Comparison of ENCODE assay signal across 11 mouse cellular contexts in the genomic region with DNA sequence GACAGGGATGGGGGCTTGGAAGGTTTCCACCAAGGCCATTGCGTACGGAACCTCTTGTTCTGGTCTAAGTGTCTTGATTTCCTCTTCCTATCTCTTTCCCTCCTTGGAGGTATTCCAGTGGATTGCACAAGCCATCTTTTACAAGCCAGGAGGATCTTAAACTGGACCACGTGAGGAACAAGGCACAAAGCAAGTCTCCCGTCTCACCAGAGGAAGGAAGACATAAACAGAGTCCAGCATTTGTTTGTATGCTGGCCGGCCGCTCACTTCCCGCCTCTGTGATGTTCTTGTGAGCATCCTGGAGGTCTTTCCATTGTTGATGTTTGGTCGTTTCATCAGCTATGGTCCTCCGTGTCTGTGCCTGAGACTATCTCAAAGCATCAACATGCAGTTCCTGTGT.
DNase-seq lines count a peak whose midpoint lies in the region; ATAC-seq and TF ChIP-seq lines count a peak whose summit lies in the region.
"Had no signal": no experiment of that assay in that cellular context is flagged by ENCODE, and none has a peak within 500 bp of the region (broad histone marks: within the 10 kb centered on the region; RNA-seq: fewer than 3 reads in every experiment).

No protein-coding gene starts in this region.

- H3K9me3 ChIP-seq in kidney, postnatal 0 days (replicated peaks; ENCODE audit: low read length) = no peaks in the 10 kb centered on the region
- no peaks in the 10 kb centered on the region for H3K9me3 ChIP-seq in kidney, embryonic 14.5 days (ENCODE audit: control insufficient read depth, low read length)
- no peaks in the 10 kb centered on the region for H3K9me3 ChIP-seq in midbrain, embryonic 14.5 days (ENCODE audit: control insufficient read depth, low read length)
- H3K9me3 ChIP-seq: heart, embryonic 13.5 days; liver, embryonic 15.5 days had no signal

- no peak overlapping the region for H3K27ac ChIP-seq in kidney, postnatal 0 days
- H3K27ac ChIP-seq in kidney, embryonic 14.5 days (ENCODE audit: low read depth, low read length) = no peak overlapping the region
- H3K27ac ChIP-seq in midbrain, embryonic 14.5 days (replicated peaks; ENCODE audit: low read depth, low read length) = no peak overlapping the region
- H3K27ac ChIP-seq: heart, embryonic 13.5 days; liver, embryonic 15.5 days had no signal

- peak; percentile 29 for DNase-seq in kidney, postnatal 0 days (ENCODE audit: low spot score)
- peak; percentile 52 to 67 for DNase-seq in heart, adult 9 months (ENCODE audit: low spot score in 2 of 2)
- DNase-seq in kidney, postnatal 25 days = peak; percentile 18 to 54
- peak; percentile 42 for DNase-seq in skeletal muscle tissue, adult 2 months (ENCODE audit: low read depth, low spot score)
- no peak for DNase-seq in B cell, adult 2 months
- no peak for DNase-seq in midbrain, embryonic 14.5 days
- DNase-seq: cerebellum, postnatal 10 days; forebrain, postnatal 0 days had no signal

- H3K4me2 ChIP-seq in kidney, postnatal 0 days (ENCODE audit: low read length) = no peak overlapping the region
- no peak overlapping the region for H3K4me2 ChIP-seq in kidney, embryonic 14.5 days (replicated peaks; ENCODE audit: low read depth, low read length)
- no peak overlapping the region for H3K4me2 ChIP-seq in midbrain, embryonic 14.5 days (ENCODE audit: low read length)
- H3K4me2 ChIP-seq: heart, embryonic 13.5 days; liver, embryonic 15.5 days had no signal

- ATAC-seq in kidney, postnatal 0 days (replicated peaks; ENCODE audit: low FRiP score, low read depth) = no peak
- ATAC-seq in kidney, embryonic 14.5 days (ENCODE audit: low FRiP score, low TSS enrichment) = no peak
- ATAC-seq in midbrain, embryonic 14.5 days (ENCODE audit: low FRiP score, low TSS enrichment) = no peak
- ATAC-seq: forebrain, postnatal 0 days had no signal

- no peak for TF ChIP-seq CTCF in kidney, postnatal 0 days (IDR thresholded peaks at IDR 0.05; ENCODE audit: low read depth)

- H3K4me1 ChIP-seq in kidney, postnatal 0 days (replicated peaks; ENCODE audit: insufficient read depth, low read length) = no peaks in the 10 kb centered on the region
- H3K4me1 ChIP-seq in kidney, embryonic 14.5 days (ENCODE audit: control insufficient read depth, insufficient read depth, low read length) = no peaks in the 10 kb centered on the region
- H3K4me1 ChIP-seq in midbrain, embryonic 14.5 days (ENCODE audit: control insufficient read depth, insufficient read depth, low read length) = no peaks in the 10 kb centered on the region
- H3K4me1 ChIP-seq: heart, embryonic 13.5 days; liver, embryonic 15.5 days had no signal

- no peak overlapping the region for H3K4me3 ChIP-seq in kidney, postnatal 0 days (replicated peaks; ENCODE audit: low read depth, low read length)
- no peak overlapping the region for H3K4me3 ChIP-seq in kidney, embryonic 14.5 days (ENCODE audit: low read length)
- H3K4me3 ChIP-seq in midbrain, embryonic 14.5 days (replicated peaks; ENCODE audit: low read depth, low read length) = no peak overlapping the region
- H3K4me3 ChIP-seq: heart, embryonic 13.5 days; liver, embryonic 15.5 days had no signal

- H3K9ac ChIP-seq in kidney, postnatal 0 days (ENCODE audit: low read depth, low read length) = no peak overlapping the region
- H3K9ac ChIP-seq in kidney, embryonic 14.5 days (ENCODE audit: low read depth, low read length) = no peak overlapping the region
- H3K9ac ChIP-seq in midbrain, embryonic 14.5 days (replicated peaks; ENCODE audit: low read length) = no peak overlapping the region
- H3K9ac ChIP-seq: forebrain, postnatal 0 days; heart, embryonic 13.5 days; liver, embryonic 15.5 days had no signal

- no peaks in the 10 kb centered on the region for H3K36me3 ChIP-seq in kidney, postnatal 0 days (ENCODE audit: insufficient read depth, low read length)
- no peaks in the 10 kb centered on the region for H3K36me3 ChIP-seq in kidney, embryonic 14.5 days (ENCODE audit: control insufficient read depth, insufficient read depth, low read length)
- no peaks in the 10 kb centered on the region for H3K36me3 ChIP-seq in midbrain, embryonic 14.5 days (ENCODE audit: control insufficient read depth, insufficient read depth, low read length)
- H3K36me3 ChIP-seq: heart, embryonic 13.5 days; liver, embryonic 15.5 days had no signal

- 60% methylated on average over 9 of the region's 9 CpGs for WGBS in kidney, postnatal 0 days
- 75% methylated on average over 9 of the region's 9 CpGs for WGBS in kidney, embryonic 14.5 days
- WGBS in midbrain, embryonic 14.5 days = 86% methylated on average over 9 of the region's 9 CpGs

- H3K27me3 ChIP-seq in kidney, postnatal 0 days (ENCODE audit: insufficient read depth, low read length) = no peaks in the 10 kb centered on the region
- H3K27me3 ChIP-seq in kidney, embryonic 14.5 days (ENCODE audit: control insufficient read depth, insufficient read depth, low read length) = no peaks in the 10 kb centered on the region
- no peaks in the 10 kb centered on the region for H3K27me3 ChIP-seq in midbrain, embryonic 14.5 days (ENCODE audit: control insufficient read depth, insufficient read depth, low read length)
- H3K27me3 ChIP-seq: heart, embryonic 13.5 days; liver, embryonic 15.5 days had no signal

Comparison
In these comparisons a context has a peak if more than half of its experiments do, and no peak if none do; other contexts are left out.
1. DNase-seq: peak in kidney, postnatal 0 days (single experiment), heart, adult 9 months (2 of 2), kidney, postnatal 25 days (2 of 2) and skeletal muscle tissue, adult 2 months (single experiment); none in B cell, adult 2 months (0 of 2) and midbrain, embryonic 14.5 days (single experiment).